ENCODE assay signal across 8 mouse cellular contexts in genomic region chr9:43959541-43959940, GRCm38 (mm10).
DNase-seq lines count a peak whose midpoint lies in the region.

No protein-coding gene starts in this region.

- intact Hi-C loops in heart, postnatal 36 days (cut with DNase I): no loop called here
- intact Hi-C loops in left cerebral cortex, postnatal 36 days (cut with DNase I): no loop called here

- peak; percentile 37 to 48 for DNase-seq in heart, postnatal 36 days
- DNase-seq in heart, adult 8-10 months (ENCODE audit: low spot score): no peak
- DNase-seq in 416B (ENCODE audit: low read depth): peak; percentile 34
- peak; percentile 60 for DNase-seq in adipocyte (ENCODE audit: low spot score)
- peak; percentile 56 for DNase-seq in induced T-regulatory cell, adult 2 months (ENCODE audit: low read depth)
- DNase-seq in testis, postnatal 10 days (ENCODE audit: low spot score): peak; percentile 86
- DNase-seq in left cerebral cortex, adult 9 months (ENCODE audit: low spot score in 2 of 2): no peak
- DNase-seq in left cerebral cortex, postnatal 36 days (ENCODE audit: low spot score in 2 of 2): no peak

Comparison
In these comparisons a context has a peak if more than half of its experiments do, and no peak if none do; other contexts are left out.
1. DNase-seq: peak in heart, postnatal 36 days (2 of 2), 416B (single experiment), adipocyte (single experiment), induced T-regulatory cell, adult 2 months (single experiment) and testis, postnatal 10 days (single experiment); none in heart, adult 8-10 months (single experiment), left cerebral cortex, adult 9 months (0 of 2) and left cerebral cortex, postnatal 36 days (0 of 2).